Mouse (Mus musculus): Measurements from ENCODE around the gene Slc25a33.

Gene Slc25a33

DNA sequence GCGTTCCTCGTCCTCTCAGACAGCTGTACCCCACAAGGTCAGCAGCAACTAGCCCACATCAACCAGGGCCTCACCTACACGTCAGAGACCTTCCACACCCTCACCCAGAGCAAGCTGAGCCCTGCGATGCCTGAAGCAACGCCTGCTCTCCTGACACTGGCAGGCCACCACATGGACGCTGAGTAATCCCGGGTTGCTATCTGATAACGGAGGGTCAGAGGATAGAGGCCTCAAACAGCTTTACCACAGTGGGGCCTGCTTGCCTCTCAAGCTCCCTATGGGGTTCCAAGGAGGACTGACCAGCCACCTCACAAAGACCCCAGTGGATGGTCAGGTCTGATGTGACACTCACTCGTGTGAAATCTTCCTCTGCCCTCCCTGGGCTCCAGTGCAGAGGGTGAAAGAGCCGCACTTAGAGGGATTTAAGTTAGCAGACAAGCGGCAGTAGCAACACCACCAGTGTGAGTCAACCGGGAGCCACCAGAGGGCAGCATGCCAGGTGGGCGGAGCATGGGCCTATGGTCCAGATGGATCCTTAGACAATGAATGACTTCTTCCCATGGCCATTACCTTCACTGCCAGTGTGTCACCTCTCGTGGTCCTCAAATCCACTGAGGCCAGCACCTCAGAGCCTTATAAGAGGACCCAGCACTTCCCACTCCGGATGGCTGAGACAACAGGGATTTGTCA is 48.3 kb downstream of the Slc25a33 start:
- DNase-seq (ENCODE audit: low spot score), result peak; percentile 47

DNA sequence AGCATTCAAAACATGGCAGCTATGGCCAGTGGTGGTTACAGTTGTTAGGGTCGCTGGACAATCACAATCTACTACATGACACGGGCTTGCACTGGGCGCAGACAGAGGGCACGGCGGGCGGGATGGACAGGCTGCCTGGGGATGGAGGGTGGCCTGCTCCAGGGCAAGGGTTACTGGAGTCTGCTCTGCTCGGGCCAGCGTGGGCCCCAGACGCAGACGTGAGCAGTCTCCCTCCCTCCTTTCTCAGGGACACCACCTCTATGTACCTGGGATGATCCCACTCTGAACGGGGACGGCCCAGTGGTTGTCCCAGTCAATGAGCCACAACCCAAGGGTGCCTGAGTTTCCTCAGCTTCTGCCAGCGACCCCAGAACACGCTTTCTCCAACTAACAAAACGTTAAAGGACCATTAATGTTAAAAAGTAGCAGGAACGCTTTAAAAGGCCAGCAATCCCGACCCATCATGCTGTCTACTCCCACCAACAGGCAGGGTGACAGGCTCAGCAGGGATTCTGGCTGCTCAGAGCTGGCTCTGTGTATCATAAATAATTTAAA is 49.1 kb downstream of the Slc25a33 start:
- DNase-seq (ENCODE audit: low spot score), result no peak

DNA sequence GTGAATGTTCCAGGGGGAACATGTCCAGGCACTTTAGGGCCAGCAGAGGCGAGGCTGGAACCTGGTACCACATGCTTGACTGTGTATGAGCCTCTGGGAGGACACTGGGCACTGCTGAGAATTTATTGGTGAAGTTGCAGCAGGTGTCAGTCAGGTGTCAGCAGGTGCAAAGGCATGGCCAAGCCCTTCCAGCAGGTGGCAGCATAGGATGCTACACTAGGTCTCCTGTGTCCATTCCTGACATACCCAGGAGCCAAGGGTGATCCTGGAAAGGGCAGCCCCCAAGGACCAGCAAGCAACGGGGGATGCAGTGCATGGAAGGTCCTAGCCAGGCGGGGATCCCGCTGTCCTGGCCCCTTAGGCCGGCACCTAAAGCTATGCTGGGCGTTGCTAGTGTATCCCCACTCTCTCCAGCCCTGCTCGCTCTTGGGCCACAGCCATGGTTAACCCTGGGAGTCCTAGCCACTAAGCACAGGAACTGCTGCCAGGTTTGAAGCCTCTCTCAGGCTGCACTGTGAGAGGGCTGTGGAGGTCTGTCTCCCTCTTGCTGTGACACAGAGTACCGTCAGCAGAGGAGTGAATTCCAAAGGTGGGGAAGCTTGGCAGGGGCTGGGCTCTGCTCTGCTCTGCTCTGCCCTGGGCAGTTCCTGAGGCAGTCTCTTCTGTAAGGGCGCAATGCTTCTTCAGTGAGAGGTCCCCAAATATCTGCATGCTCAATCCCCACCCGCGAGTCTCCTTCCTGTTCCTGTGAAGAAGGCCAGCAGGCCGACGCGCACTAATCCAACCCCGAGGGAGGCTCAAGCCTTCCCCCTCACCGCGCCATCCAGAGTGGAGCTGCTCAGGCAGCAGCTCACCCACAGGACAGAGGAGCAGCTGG is 50.0 kb downstream of the Slc25a33 start:
- peak; percentile 46 for DNase-seq (ENCODE audit: low spot score)

DNA sequence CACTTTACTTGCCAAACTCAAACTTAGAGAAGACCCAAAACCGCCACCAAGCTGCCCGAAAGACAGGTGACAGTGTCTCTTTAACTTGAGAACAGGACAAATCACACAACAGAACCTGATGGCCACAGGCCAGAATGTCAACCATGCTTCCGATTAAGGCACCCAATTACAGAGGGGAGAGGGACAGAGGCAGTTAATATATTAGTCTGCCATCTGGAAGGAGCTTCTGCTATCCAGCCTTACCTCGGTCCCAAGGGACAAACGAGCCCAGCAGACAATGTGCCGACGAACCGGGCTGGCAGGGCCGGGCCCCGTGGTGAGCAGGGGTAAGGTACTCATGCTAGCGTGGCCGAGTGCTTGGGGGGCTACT is 51.1 kb downstream of the Slc25a33 start:
- DNase-seq (ENCODE audit: low spot score), result no peak

DNA sequence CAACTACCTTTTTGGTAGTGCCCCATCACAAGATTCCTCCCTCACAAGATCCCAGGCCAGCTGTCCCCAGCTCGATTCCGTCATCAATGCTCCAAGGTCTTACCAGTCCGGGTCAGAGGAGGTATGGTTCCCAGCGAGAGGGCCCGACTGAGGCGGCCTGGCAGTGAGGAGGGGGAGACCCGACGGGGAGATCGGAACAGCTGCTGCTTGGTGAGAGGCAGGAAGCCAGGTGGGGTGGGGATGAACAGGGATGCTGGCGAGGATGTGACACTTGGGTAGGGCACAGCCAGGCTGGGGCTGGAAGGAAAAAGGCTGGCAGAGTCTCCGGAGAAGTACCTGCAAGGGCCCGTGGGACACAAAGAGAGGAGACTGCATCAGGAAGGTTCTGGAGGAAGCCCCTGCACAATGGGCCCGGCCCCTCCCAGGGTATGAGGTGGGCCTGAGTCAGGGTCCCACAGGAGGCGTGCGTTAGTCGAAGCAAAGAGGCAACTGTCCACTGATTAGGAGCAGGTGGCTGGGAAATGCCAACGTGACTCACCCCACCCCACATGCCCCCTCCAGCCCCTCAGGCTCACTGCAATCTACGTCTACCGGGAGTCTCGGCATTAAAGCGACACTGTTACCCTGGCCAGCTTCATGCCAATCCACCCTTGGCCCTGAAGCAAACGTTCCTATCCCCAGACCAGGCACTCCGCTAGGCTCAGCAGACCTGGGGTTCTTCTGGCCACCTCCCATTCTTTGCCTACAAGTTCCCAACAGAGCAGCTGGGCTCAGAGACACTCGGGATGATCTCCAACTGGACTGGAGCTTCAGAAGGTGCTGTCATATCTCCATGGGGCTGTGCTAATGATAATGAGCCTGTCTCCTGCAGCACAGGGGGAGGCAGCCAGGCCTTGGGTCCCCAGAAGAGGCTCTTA is 51.7 kb downstream of the Slc25a33 start:
- DNase-seq (ENCODE audit: low spot score), result no peak

DNA sequence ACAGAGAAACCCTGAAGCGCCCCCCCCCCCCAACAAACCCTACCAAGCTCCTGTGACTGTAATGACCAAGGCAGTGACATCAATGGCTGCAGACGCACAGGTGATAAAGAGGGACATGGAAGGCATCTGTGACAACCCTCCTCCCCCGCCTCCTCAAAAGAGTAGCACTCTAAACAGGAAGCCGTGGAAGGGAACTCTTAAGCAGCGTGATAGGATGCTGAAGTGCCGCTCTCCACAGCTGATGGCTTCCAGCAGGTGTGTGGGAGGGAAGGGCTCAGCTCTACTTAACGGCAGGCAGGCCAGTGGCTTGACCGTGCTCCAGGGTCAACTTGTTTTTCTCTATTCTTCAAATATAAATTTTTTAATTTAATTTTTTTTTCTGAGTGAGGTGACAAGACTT is 52.9 kb downstream of the Slc25a33 start:
- DNase-seq (ENCODE audit: low spot score), result peak; percentile 58

DNA sequence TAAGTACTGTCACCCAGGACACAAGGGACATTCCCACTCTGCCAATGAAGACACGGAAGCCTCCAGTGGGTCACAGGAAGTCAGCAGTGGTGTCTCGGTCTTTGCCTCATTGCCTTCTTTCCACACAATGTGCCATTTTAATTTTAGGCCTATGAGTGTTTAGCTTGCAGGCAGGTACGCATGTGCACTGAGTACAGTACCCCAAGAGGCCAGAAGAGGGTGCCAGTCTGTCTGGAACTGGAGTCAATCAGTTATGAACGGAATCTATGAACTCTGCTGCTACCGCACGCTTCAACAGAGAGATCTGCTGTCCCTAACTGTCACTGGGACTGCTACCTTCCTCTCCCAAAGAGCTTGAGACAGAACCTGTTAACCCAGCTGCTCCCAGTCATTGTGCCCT is 54.4 kb downstream of the Slc25a33 start:
- no peak for DNase-seq (ENCODE audit: low spot score)

DNA sequence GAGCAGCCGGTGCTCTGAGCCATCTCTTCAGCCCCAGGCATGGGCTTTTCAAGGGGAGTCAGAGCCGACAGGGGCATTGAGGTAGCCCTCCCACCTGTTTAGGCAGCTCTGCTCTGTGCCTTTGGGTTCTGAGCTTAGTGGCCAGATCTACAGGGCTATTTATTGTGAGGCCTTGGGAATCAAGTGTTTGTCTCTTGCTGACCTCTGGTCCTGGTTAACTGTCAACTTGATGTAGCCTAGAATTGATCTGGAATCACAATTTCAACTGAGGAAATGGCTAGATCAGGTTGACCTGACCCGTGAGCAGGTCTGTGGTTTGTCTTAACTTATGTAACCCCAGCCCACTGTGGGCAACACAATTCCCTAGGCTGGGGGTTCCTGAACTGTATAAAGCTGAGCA is 59.5 kb downstream of the Slc25a33 start:
- DNase-seq (ENCODE audit: low spot score), result no peak

DNA sequence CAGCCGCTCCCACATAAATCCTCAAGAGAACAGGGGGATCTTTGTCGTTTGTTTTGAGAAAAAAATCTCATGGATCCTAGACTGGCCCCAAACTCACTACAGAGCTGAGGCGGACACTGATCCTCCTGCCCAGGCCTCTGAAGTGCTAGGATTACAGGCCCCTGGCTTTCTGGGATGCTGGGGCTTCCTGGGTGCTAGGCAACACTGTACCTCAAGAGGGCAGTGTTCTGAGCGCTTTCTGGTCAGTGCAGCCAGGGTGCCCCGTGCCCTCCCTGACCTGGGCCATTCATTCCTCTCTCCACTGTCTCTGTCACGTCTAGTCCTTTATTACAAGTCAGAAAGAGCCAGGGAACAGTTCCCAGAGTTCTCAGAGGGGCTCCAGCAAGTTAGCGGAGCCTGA is 62.1 kb downstream of the Slc25a33 start:
- no peak for DNase-seq (ENCODE audit: low spot score)

DNA sequence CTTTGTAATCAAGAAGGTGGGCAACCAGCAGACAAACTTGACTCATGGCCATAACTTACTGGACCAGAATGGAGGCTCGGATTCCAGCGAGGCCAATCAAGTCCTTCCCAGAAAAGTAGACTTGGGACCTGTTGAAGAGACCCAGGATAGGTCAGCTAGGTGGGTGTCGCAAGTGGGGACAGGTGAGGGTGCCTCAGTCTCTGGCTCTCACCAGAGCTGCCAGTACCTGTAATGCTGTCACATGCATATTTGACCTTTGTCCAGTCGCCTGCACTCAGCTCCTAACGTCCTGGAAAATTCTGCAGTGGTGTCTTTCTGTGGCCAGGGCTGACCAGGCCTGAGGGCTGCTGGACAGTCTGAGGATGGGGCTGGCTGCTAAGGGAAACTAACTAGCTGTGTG is 62.6 kb downstream of the Slc25a33 start:
- DNase-seq (ENCODE audit: low spot score), result no peak

DNA sequence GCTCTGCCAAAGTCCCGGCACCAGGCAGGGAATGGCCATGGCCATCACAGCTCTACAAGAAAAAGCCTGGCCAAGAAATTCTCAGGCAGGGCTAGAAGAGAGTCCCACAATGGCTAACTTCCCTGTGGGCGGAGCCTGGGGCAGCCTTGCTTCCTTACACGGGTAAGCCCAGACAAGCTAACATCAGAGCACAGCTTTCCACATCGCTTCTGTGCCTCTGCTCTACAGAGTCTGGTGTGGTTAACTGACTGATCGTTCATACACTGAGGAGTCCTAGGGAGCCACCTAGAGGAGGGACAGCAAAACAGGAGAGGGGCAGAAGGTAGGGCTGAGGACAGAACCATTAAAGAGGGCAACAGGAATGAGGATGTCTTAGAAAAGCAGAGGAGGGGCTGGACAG is 63.6 kb downstream of the Slc25a33 start:
- peak; percentile 89 for DNase-seq (ENCODE audit: low spot score)

DNA sequence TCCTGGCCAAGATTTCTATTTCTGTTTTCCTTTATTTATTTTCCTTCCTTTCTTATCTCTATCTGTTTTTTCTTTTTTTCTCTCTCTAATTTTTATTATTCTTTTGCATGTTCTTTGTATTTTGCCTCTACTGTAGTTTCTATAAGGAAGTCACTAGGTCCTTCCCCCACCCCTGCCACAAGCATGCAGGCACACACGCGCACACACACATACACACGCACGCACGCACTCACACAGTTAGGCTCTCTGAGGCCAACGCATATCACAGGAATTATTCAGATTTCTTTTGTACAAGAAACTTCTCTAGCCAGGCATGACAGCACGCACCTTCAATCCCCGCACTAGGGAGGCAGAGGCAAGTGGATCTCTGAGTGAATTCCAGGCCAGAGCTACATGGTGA is 68.1 kb downstream of the Slc25a33 start:
- DNase-seq (ENCODE audit: low spot score), result peak; percentile 61

DNA sequence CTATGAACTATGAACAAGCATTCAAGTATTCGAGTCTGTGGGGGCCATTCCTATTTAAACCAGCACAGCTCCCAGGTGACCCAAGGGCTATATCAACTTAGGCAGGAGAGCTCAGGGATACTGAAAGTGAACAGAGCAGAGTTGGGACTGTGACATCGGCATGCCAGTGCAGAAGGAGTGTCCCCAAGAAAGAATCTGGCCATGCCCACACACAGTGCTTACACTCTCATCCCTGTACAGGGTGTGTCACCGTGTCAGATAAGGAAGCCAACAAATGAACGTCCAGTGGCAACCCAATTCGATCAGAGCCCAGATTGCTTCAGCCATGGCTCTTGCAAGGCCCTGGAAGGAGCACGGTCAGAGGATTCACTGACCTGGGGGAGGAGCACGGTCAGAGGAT is 68.8 kb downstream of the Slc25a33 start:
- DNase-seq (ENCODE audit: low spot score), result no peak

DNA sequence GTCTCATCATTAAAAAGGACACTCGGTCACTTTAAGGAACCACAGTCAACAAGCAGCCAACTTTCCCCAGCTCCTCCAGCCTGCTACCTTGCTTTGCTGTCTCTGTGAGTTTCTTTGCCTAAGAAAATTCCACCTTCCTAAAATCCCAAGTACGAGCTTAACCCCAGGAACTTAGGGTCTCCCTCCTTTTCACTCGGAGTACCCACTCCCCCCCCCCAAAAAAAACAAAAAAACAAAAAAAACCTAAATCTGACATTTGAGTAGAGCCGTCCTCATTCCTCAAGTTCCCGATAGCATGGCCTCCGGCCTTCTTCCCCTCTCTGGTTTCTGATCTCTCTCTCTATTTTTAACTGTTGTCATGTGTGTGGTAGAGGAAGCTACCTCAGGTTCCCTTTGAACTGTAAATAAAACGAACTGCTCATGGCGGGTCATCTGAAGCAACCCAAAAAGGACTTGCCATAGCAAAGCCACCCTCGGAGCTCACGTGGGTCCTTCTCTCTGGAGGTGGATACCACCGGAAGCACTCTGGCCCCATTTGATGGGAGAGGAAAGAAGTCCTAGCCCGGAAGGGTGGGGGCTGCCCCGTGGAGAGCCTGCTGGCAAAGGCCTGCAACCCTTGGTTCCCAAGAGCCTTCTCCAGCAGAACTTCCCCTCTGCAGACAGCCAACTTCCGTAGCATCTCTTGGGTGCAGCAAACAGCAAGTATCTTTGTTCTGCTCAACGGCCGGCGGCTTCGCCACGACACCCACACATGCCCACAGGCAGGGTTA is 71.7 kb downstream of the Slc25a33 start, which contains the start of gene Pik3cd:
Gene Pik3cd, minus strand, starts transcription at position 362 of the 770 bp plus-strand sequence.
- peak; percentile 69 for DNase-seq (ENCODE audit: low spot score)

DNA sequence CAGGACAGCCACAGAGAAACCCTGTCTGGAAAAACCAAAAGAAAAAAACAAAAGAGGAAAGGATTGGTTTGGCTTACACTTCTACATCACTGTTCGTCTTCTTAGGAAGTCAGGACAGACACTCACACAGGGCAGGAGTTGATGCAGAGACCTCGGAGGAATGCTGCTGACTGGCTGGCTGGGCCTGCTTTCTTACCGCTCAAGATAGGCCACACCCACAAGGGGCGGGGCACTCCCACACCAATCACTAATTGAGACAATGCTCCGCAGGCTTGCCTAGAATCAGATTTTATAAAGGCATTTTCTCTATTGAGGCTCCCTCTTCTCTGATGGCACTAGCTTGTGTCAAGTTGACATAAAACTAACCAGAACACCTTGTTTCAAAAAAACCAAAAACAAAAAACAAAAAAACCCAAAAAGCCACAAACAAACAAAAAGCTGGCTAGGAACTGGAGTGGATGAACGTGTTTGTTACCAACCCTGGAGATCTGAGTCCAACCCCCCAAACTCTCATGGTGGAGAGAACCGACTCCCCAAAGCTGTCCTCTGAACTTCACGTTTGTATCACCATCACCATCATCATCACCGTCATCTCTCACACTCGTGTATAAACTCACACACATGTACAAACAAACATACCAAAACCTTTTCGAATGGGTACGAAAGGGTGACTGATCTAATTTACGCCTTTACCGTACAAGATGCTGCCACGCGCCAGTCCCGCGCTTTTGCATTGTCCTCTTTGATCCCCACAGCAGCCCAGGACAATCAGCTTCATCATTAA is 72.5 kb downstream of the Slc25a33 start:
- DNase-seq (ENCODE audit: low spot score), result peak; percentile 88

DNA sequence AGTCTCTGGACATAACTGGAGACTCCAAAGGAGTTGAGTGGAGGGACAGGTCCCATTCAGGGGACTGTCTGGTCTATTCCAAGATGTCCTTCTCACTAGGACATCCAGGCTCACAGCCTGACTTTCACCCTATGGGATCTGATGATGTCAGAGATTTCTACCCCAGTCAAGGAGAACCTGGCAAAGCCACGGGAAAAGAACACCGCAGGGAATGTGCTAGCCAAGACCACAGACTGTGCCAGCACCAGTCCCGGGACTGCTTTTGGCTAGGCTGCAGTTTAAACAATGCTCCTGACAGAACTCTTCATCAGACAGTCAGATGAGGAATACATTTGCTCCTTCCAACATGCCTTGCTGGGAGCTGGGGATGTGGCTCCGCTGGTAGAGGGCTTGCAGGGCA is 74.1 kb downstream of the Slc25a33 start:
- DNase-seq (ENCODE audit: low spot score), result no peak

DNA sequence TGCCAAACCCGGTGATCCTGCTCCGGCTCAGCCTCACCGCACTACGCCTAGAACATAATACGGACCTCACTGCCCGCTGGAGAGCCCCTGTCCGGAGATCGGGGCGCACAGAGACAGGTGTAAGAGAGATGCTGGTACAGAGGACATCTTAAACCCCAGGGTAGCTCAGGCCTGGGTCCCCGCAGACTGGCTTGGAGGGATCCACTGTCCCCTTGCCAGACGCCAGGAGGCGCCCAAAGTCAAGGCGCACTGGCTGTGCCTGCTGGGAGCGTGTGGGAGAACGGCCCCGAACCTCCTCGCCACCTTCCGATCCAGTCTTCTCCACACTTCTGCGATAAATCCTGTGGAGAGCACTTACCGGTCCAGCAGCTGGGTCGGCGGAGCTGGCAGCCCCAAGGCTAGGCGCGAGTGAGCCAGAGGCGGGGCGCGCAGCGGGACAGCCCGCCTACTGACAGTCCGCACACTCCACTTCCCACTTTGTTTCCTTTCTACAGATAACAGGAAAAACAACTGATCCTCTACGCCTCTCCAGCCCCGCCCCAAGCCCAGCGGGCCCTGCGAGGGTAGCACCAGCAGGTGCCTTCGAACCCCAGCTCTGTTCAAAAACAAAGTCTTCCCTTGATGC is 75.8 kb downstream of the Slc25a33 start:
- peak; percentile 83 for DNase-seq (ENCODE audit: low spot score)

DNA sequence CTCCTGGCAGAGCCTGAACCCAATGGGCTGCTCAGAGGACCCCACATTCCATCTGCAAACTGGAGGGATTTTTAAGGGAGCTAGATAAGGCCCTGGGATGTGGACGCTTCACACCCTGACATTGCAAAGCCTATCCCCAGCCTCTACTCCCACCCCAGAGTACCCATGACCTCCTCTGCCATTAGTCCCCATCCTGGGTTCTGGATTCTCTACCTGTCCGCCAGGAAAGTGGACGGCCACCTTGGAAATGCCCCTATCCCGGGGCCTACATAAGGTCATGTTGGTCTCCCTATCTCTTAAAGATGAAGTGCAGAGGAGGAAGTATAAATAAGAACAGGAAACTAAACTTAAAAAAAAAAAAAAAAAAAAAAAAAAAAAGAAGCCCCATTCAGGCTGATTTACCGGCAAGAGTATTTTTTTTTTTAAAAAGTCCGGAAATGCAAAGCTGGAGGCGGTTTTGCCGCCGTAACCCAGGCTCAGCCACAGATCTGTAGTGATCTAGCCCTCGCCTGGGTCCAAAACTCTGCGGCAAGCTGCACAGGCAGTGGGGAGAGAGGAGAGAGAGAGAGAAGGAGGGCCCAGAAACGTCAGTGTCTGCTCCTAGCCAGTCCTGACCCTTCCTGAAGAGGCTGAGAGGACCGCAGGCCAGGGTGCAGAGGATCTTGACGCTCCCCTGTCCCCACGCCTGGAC is 76.4 kb downstream of the Slc25a33 start:
- DNase-seq (ENCODE audit: low spot score), result peak; percentile 80

DNA sequence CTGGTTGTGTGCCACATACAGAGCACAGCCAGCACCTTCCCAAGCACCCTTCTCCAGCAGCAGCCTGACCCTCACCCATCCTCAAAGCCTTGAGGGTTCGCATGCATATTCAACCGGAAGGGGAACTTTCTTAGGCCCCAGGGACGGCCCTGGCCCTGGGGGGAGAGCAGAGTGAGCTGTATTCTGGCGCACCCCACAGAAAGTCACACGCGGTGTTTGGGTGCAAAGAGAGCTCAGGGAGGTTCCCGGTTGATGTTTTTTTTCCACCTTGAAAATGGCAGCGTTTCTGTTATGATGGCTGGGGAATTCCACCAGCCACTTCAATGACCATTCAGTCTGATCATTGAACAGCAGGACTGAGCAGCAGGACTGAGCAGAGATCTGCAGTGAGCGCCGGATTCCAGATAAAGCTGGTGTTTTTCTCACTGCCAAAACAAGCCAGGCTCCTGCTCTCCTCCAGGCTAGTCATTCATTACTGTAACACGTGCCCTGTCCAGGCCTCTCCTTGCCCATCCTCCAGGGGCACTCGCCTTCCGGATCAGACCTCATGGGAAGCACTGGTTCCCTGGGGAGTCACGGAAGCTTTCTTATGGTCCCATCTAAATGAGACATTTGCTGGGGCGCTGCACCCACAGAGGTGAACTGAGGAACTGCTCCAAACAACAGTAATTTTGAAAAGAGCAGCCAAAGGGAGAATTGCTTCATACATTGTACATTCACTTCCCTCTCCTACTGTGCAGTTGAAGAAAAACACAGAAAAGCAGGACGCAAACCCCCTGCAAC is 77.7 kb downstream of the Slc25a33 start:
- peak; percentile 53 for DNase-seq (ENCODE audit: low spot score)
